Mouse (Mus musculus): ENCODE results near the gene Rnf41.

Rnf41 gene

GRCm38 (mm10) chr10:128411211-128412054 is at the start of gene Rnf41, which contains the start of gene Nabp2:
TSS of gene Rnf41 (plus strand) at chr10:128411657.
TSS of gene Nabp2 (minus strand) at chr10:128411492.
- DNase-seq (ENCODE audit: low spot score), result peak; percentile 97

GRCm38 (mm10) chr10:128361836-128362235 is 49.6 kb upstream of the Rnf41 start:
- DNase-seq (ENCODE audit: low spot score), result no peak

- no peak for DNase-seq (ENCODE audit: low spot score)
Observed at GRCm38 (mm10) chr10:128362568-128362967, 48.9 kb upstream of the Rnf41 start.

- DNase-seq (ENCODE audit: low spot score), result no peak
Observed at GRCm38 (mm10) chr10:128367899-128368401, 43.5 kb upstream of the Rnf41 start.

GRCm38 (mm10) chr10:128368402-128369217 is 42.8 kb upstream of the Rnf41 start, which contains the start of gene Coq10a:
TSS of gene Coq10a (minus strand) at chr10:128368997.
- DNase-seq (ENCODE audit: low spot score), result peak; percentile 95

- DNase-seq (ENCODE audit: low spot score), result no peak
Observed at GRCm38 (mm10) chr10:128369218-128369543, 42.3 kb upstream of the Rnf41 start.

DNA sequence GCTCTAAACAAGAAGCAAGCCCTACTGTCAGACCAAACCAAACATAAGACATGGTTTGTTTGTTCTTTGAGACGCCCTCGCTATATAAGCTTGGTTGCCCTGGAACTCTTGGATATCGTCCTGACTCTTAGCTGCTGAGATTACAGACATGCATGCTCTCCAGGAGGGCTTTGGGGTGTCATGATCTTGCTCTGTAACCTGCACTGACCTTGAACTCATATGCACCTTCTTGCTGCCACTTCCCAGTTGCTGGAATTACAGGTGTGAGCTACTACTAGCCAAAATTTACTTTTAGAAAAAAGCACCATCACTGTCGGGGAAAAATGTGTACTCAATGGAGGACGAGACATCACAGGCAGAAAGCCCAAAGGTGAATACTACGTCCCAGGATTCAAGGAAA is 41.9 kb upstream of the Rnf41 start:
- DNase-seq (ENCODE audit: low spot score), result no peak

- no peak for DNase-seq (ENCODE audit: low spot score)
Observed at GRCm38 (mm10) chr10:128370021-128370420, 41.4 kb upstream of the Rnf41 start.

- DNase-seq (ENCODE audit: low spot score), result no peak
Observed at GRCm38 (mm10) chr10:128370601-128371000, 40.9 kb upstream of the Rnf41 start.

DNA sequence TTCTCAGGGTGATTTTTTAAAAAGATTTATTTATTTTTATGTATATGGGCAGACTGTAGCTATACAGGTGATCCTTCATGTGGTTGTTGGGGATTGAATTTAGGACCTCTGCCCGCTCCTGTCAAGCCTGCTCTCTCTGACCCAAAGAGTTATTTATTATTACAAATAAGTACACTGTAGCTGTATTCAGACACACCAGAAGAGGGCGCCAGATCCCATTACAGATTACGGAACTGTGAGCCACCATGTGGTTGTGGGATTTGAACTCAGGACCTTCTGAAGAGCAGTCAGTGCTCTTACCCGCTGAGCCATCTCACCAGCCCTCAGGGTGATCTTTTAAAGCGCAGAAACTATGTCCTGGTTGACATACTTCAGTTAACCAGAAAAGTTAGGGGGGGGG is 39.3 kb upstream of the Rnf41 start:
- DNase-seq (ENCODE audit: low spot score), result no peak

DNA sequence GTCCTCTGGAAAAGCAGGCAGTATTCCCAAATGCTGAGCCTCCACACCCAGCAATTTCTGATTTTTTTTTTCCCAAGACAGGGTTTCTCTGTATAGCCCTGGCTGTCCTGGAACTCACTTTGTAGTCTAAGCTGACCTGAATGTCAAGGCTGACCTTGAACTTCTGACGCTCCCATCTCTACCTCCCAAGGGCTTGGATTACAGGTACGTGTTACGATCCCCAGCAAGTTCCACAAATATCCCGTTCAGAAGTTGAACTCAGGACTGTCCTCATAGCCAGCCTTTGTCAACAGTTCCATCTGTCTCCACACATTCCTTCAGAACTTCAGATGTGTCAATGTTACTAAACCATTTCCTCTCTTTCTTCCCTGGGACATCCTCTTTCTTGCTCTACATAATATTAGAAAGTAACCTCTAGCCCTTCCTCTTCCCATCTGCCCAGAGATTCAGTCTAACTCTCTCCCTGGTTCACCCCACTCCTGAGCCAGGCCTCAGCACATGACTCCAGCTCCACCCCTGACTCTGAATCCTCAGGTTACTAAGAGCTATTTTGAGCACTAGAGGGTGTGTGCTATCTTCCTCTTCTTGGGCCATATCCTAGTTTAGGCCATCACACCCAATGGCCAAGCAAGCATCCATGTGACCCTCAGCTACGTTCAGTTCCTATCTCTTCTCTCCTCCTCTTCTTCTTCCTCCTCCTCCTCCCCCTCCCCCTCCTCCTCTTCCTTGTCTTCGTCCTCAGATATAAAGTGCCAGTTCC is 38.3 kb upstream of the Rnf41 start:
- peak; percentile 54 for DNase-seq (ENCODE audit: low spot score)

DNA sequence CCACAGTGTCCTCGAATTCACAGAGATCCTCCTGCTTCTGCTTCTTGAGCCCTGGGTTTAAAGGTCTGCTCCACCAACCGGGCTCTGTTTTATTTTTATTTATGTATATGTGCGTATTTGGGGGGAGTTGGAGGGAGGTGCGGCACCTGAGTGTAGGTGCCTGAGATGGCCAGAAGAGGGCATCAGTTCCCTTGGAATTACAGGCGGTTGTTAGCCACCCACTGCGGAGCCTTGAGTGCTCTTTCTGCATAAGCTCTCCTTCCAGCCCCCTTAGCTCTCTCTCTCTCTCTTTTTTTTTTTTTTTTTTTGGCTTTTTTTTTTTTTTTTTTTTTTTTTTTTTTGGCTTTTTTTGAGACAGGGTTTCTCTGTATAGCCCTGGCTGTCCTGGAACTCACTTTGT is 37.1 kb upstream of the Rnf41 start:
- DNase-seq (ENCODE audit: low spot score), result no peak

DNA sequence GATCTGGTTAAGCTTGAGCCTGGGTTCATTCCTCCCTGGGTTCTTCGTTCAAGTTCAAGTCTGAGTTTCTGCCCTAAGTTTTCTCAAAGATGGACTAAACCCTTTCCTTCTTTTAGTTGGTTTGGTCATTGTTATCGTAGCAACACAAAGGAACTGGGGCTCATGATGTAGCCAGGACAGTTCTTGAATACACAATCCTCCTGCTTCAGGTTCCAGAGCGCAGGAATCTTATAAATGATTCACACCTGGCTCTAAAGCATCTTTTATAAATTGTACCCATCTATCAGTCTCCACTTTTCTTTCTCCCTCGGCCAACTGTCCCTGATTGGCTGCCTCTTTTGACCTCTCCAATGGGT is 35.4 kb upstream of the Rnf41 start:
- no peak for DNase-seq (ENCODE audit: low spot score)

DNA sequence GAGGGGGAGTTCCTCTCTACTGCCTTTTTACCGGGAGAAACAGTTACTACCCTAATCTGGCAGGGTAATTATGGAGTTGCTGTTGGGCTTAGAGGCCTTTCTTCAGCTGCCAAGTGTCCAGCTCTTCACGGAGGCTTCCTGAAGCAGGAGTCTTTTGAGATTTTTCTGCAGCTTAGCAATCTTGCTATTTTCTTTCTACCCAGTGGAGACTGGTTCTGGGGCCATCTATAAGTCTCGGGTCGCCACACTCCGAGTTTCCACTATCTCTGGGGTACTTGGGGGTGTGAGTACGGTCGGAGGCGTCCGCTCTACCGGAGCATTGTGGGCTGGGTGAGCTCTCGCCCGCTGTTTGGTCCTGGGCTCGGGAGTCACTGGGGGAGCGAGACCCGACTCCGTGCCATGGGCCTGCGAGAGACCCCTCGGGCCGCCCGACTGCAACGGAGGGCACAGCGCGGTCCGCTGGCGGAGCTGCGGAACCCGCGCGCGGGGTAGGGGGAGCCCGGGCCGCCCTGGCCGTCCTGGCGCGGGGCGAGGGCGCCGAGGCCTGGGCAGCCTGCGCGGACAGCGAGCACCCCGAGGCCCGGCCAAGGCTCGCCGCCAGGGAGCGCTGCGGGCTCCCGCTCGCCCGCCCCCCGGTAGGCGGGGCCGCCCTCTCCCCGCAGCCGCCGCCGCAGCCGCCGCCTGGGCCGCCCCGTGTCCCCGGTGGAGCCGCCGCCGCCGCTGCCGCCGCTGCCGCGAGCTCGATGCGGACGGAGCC is 34.8 kb upstream of the Rnf41 start, which contains the start of gene Ankrd52:
Gene Ankrd52 (plus strand): TSS at position 661 of the 757 bp plus-strand sequence.
- DNase-seq (ENCODE audit: low spot score), result peak; percentile 84

DNA sequence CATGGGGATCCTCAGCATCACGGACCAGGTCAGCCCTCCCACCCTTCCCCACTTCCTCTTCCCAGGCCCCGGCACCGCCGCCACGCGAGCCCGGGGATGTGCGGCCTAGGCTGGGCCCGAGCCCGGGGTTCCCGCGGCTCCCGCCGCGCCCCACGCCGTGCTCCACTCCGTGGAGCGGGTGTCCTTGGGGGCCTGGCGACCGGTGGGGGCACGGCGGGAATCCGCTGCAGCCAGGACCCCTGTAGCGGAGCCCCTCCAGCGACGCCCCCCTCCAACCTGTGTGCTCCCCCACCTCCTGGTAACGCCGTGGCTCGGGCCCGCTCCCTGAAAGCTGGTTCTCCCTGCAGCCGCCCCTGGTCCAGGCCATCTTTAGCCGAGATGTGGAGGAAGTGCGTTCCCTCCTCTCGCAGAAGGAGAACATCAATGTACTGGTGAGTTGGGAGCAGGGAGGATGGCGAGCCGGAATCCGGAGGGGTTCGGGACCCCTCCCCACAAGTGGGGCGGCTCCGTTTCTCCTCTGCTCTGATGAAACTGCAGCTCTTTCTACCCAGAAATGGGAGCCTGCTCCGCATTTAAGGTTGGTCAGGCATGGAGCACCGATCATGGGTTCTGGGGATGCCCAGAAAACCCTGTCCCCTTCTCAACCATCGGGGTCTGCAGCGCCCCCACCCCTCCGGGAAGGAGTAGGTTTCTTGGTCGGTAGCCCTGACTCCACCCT is 34.1 kb upstream of the Rnf41 start:
- DNase-seq (ENCODE audit: low spot score), result no peak

DNA sequence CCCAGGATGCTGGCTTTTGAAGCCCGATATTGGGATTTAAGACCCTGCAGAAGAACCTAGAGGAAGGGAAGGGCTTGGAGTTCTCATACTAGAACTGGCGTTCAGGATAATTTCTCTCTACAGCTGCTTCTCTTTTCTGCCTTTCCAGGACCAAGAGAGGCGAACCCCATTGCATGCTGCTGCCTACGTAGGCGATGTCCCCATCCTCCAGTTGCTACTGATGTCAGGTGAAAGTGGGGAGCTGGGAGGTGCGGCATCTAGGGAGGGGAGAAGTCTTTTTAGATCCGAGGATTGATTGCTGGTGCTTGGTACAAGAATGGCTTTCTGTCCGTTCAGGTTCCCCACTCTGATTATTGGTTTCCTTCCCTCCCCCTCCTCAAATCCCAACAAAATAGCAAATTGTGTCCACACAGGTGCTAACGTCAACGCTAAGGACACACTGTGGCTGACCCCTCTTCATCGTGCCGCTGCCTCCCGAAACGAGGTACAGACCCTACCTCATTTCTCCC is 33.5 kb upstream of the Rnf41 start:
- DNase-seq (ENCODE audit: low spot score), result no peak

- DNase-seq (ENCODE audit: low spot score), result no peak
Observed at GRCm38 (mm10) chr10:128378462-128378861, 33.0 kb upstream of the Rnf41 start.

DNA sequence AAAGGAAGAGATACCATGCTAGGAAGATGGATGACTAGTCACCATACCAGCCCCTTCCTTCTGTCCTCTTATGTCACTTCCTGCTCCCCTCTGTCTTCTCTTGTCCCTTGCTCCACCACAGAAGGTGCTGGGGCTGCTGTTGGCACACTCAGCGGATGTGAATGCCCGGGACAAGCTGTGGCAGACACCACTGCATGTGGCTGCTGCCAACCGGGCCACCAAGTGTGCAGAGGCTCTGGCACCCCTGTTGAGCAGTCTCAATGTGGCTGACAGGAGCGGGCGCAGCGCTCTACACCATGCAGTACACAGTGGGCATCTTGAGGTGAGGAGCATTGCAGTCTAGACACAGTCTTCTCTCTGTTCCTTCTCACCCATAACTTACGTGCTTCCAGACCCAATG is 32.2 kb upstream of the Rnf41 start:
- no peak for DNase-seq (ENCODE audit: low spot score)

GRCm38 (mm10) chr10:128380565-128380964 is 30.9 kb upstream of the Rnf41 start:
- no peak for DNase-seq (ENCODE audit: low spot score)

DNA sequence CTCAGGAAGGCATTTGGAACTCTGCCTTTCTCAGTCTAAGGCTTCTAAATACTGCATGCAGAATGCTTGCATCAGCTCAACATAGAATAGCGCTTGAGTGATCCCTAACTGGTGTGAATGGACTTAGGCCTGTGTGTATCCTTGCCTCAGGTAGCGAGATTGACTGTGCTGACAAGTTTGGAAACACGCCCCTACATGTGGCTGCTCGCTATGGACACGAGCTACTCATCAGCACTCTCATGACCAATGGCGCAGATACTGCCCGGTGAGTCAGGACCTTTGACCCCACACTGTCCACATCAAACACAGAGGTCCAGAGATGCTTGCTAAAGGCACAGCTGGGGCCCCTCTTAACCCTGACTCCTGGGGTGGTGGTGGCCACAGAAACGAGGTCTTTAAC is 29.0 kb upstream of the Rnf41 start:
- no peak for DNase-seq (ENCODE audit: low spot score)

- no peak for DNase-seq (ENCODE audit: low spot score)
Observed at GRCm38 (mm10) chr10:128385902-128386301, 25.6 kb upstream of the Rnf41 start.

Data from lung, postnatal 25 days (tissue).